Mouse (Mus musculus): ENCODE results near the gene Myo1g.

DNA sequence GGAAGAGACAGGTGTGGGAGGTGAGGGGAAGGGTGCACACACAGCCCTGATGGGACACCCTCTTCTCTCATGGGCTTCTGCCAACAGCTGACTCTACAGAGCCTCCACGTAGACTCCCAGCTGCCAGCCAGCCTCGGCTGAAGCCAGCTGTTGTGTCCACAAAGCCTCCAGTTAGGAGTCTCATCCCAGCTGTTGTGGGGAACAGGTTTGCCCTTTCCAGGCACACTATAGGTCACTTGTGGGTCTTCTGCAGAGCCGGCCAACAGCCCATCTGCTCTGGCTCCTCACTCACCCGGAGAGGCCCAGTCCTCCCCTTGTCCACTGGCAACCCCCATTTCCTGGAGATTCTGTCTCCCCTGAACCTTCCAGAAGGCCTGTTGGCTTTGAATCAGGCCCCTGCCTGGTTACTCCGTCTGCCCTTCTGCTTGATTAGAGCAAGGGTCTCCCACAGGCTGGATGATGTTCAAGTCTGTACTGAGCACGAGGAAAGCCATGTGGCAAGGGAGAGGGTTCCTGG, 39.0 kb downstream of the Myo1g start:
- TF ChIP-seq CTCF (IDR thresholded peaks at IDR 0.05; ENCODE audit: extremely low read depth, insufficient read depth, insufficient read length, insufficient replicate concordance) (no peak), POLR2A (IDR thresholded peaks at IDR 0.05; ENCODE audit: low read depth, low read length) (no peak)
